Mouse (Mus musculus) layer of hippocampus, postnatal 25 days (tissue): Measurements from ENCODE around the gene Asz1. TPM values are rescaled to one million over a fixed set of nuclear protein-coding genes. Genes with fewer than 3 reads are reported as not detected.

Experiments
- DNase-seq, 2 experiments: peaks; one replicate each; pipeline ENCODE4 v3.0.0; 2022; ENCODE audit warnings: mixed read lengths in 2 of 2, low spot score in 1 of 2; ENCODE audit errors: extremely low spot score in 1 of 2
- total RNA-seq, 2 experiments: library from RNA; stranded (reverse); gene quantifications; 2 replicates each; pipeline ENCODE4 v1.2.3; 2021

The Asz1 gene
- total RNA-seq, 2 experiments from 2014 or later = not detected

DNA sequence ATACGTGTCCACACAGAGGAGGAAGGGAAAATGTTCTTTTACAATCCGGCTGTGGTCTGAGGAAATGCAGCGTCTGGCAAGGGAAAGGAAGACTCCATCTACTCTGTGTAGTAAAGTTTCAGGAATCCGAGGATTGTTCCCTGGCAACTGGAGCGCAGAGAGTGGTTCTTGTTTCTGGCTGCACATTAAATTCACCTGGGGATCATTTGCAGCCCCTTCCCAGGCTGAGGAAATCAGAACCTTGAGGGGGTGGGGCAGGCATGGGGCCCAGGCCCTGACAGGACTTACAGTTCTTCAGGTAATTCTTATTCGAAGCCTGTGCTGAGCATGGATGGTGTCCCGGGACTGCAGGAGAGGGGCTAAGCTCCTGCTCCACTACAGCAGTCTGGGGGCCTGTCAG, 95.5 kb downstream of the Asz1 start:
- DNase-seq = no peak

DNA sequence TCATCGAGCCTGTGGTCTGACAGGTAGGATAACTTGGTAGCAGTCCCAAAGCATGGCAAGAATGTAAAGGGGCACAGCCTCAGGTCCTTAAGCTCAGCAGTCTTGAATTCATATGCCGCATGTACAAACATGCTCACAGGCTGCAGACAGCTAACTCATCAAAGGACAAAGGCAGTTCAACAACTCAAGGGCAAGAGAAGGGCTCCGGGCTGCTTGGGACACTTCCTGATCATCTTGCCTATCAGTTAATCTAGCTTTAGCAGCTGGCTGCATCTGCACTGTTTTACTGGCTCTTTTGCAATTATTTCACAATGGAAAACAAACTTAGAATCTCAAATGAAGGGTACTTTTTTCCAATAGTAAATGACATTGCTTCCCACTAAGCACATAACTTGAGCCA, 101.5 kb downstream of the Asz1 start:
- DNase-seq = no peak

- DNase-seq = no peak
Observed at GRCm38 (mm10) chr6:18002065-18002464, 106.8 kb downstream of the Asz1 start.

Other genes with a start within 250 kb of the Asz1 start
- 1 to 10 TPM; 7.1 to 8.4 TPM for gene Wnt2, start 78.5 kb downstream of the Asz1 start, total RNA-seq
- under 1 TPM; 0.14 to 0.22 TPM for gene Cftr, start 61.6 kb upstream of the Asz1 start, total RNA-seq